Mouse (Mus musculus) heart, adult 2 months (tissue): ENCODE measurements around the gene Lrfn2. TPM values are rescaled to one million over a fixed set of nuclear protein-coding genes. Genes with fewer than 3 reads are reported as not detected.

Source experiments
- DNase-seq, 2 experiments: peaks; one replicate each; pipeline ENCODE4 v3.0.0; 2021
- H3K27ac ChIP-seq: fragments of 200-600 bp; 2 replicates; pipeline ENCODE4 v1.8.1; 2022
- H3K27me3 ChIP-seq: fragments of 200-500 bp; 2 replicates; pipeline ENCODE4 v1.6.1; 2012; ENCODE audit warnings: mild to moderate bottlenecking, low read length, inconsistent platforms, mixed read lengths; ENCODE audit not compliant: control insufficient read depth, insufficient read depth
- H3K36me3 ChIP-seq: fragments of 200-500 bp; 2 replicates; pipeline ENCODE4 v1.6.1; 2012; ENCODE audit warnings: low read length, inconsistent platforms; ENCODE audit not compliant: control insufficient read depth, insufficient read depth
- H3K4me1 ChIP-seq: fragments of 200-500 bp; 2 replicates; pipeline ENCODE4 v1.6.1; 2011; ENCODE audit warnings: low read length; ENCODE audit not compliant: control insufficient read depth, insufficient read depth
- H3K4me3 ChIP-seq: fragments of 200-600 bp; 2 replicates; pipeline ENCODE4 v1.8.1; 2022
- H3K79me2 ChIP-seq: fragments of 200-500 bp; replicated peaks from 2 replicates; pipeline ENCODE4 v1.6.1; 2012; ENCODE audit warnings: mild to moderate bottlenecking, inconsistent platforms, low read length, moderate library complexity, mixed read lengths; ENCODE audit not compliant: control insufficient read depth, insufficient read depth
- H3K9ac ChIP-seq: fragments of 200-500 bp; 2 replicates; pipeline ENCODE4 v1.6.1; 2012; ENCODE audit warnings: low read depth, mild to moderate bottlenecking, control low read depth, inconsistent platforms, low read length, mixed read lengths
- CTCF ChIP-seq: fragments of 200-600 bp; IDR thresholded peaks from 2 replicates; pipeline ENCODE4 v1.8.1; 2022; ENCODE audit warnings: antibody characterized with exemption, mild to moderate bottlenecking, moderate library complexity
- EP300 ChIP-seq: fragments of 200-500 bp; IDR thresholded peaks from 2 replicates; pipeline ENCODE4 v1.6.1; 2011; ENCODE audit warnings: low read depth, low read length, control low read depth; ENCODE audit not compliant: insufficient read depth
- POLR2A ChIP-seq: fragments of 200-500 bp; IDR thresholded peaks from 2 replicates; pipeline ENCODE4 v1.6.1; 2011; ENCODE audit warnings: mild to moderate bottlenecking, low read depth, low read length, control low read depth; ENCODE audit not compliant: insufficient read depth
- WGBS: fragments of 180-500 bp; shearing (Covaris S2); methylation state at CpG from one replicate; pipeline ENCODE4 v1.1.7; 2018; 5-methylcytosine and 5-hydroxymethylcytosine counted together
- intact Hi-C: fragments of 180-260 bp; cut with DNase I; formaldehyde crosslinking; loops from one replicate; pipeline ENCODE4 v1.15.1; 2025
- microRNA-seq, 2 experiments: library from miRNA; unstranded; fragments of <30 nt; microRNA quantifications; one replicate each; pipeline ENCODE4 v1.2.0; 2021
- polyA plus RNA-seq: library from polyadenylated mRNA; depleted of rRNA; stranded (reverse); fragments of >200 nt; gene quantifications from 2 replicates; pipeline ENCODE4 v1.2.3, GENCODE M21; 2012
- total RNA-seq, 2 experiments: library from RNA; stranded (reverse); gene quantifications; 2 replicates each; pipeline ENCODE4 v1.2.3; 2021

The Lrfn2 gene
- total and polyA plus RNA-seq, 3 experiments: 0.18 to 0.39 (median 0.31) TPM

GRCm38 (mm10) chr17:49113336-49113735 is 181.2 kb downstream of the Lrfn2 start:
- TF ChIP-seq EP300: no peak
- TF ChIP-seq POLR2A: no peak
- TF ChIP-seq CTCF: no peak
- H3K27me3 ChIP-seq: no peaks in the 10 kb centered on the region
- 42% methylated on average over 3 of the region's 3 CpGs for WGBS
- H3K79me2 ChIP-seq: no peaks in the 10 kb centered on the region
- intact Hi-C loops: no loop called here
- H3K36me3 ChIP-seq: no peaks in the 10 kb centered on the region
- no peak overlapping the region for H3K27ac ChIP-seq
- H3K4me1 ChIP-seq: no peaks in the 10 kb centered on the region
- no peak for DNase-seq
- no peak overlapping the region for H3K9ac ChIP-seq
- no peak overlapping the region for H3K4me3 ChIP-seq

- Histone ChIP-seq H3K36me3 (no peaks in the 10 kb centered on the region), H3K27ac (no peak overlapping the region), H3K4me1 (no peaks in the 10 kb centered on the region), H3K79me2 (no peaks in the 10 kb centered on the region), H3K9ac (no peak overlapping the region), H3K27me3 (no peaks in the 10 kb centered on the region), H3K4me3 (no peak overlapping the region)
- TF ChIP-seq POLR2A: no peak
- no peak for TF ChIP-seq EP300
- peak; percentile 60 for TF ChIP-seq CTCF
- intact Hi-C loops: no loop called here
- WGBS: 81% methylated on average over 1 of the region's 1 CpGs
- DNase-seq: no peak
Observed at GRCm38 (mm10) chr17:49124166-49124565, 192.0 kb downstream of the Lrfn2 start.

- no peaks in the 10 kb centered on the region for H3K36me3 ChIP-seq
- TF ChIP-seq EP300: no peak
- no peak for TF ChIP-seq CTCF
- no peak for TF ChIP-seq POLR2A
- no peak overlapping the region for H3K27ac ChIP-seq
- H3K4me3 ChIP-seq: no peak overlapping the region
- H3K4me1 ChIP-seq: no peaks in the 10 kb centered on the region
- intact Hi-C loops: no loop called here
- H3K79me2 ChIP-seq: no peaks in the 10 kb centered on the region
- H3K27me3 ChIP-seq: no peaks in the 10 kb centered on the region
- no peak overlapping the region for H3K9ac ChIP-seq
- DNase-seq: no peak
- WGBS: 59% methylated on average over 3 of the region's 3 CpGs
Observed at GRCm38 (mm10) chr17:49124642-49125041, 192.5 kb downstream of the Lrfn2 start.

Small RNAs within 50 kb of the gene (microRNA-seq; reads per million reads assigned to microRNA genes)
- gene Gm44304: 0 reads per million in 2 experiments
